In genomic region chr17:24885356-24886133, GRCm38 (mm10) we compare ENCODE assay signal across 8 mouse cellular contexts. TPM values are rescaled to one million over a fixed set of nuclear protein-coding genes. Genes with fewer than 3 reads are reported as not detected.
DNase-seq lines count a peak whose midpoint lies in the region; ATAC-seq and TF ChIP-seq lines count a peak whose summit lies in the region.

No protein-coding gene starts in this region.

- no peak for DNase-seq in layer of hippocampus, adult 2 months (ENCODE audit: low spot score in 2 of 2)
- DNase-seq in layer of hippocampus, postnatal 25 days (ENCODE audit: extremely low spot score in 1 of 2, low spot score in 1 of 2): no peak
- no peak for DNase-seq in intestine, embryonic 14.5 days (ENCODE audit: low spot score)
- no peak for DNase-seq in urinary bladder, postnatal 4 days (ENCODE audit: low spot score in 2 of 2)
- DNase-seq in thymus, adult 18-20 months: no peak
- DNase-seq in layer of hippocampus, postnatal 36 days: no peak

- H3K27ac ChIP-seq in layer of hippocampus, adult 2 months: peak overlapping the region; percentile 39; the same call in 1 of the 2 replicates
- no peak overlapping the region for H3K27ac ChIP-seq in embryonic facial prominence, embryonic 13.5 days
- H3K27ac ChIP-seq in intestine, embryonic 14.5 days (ENCODE audit: low read depth): no peak overlapping the region
- H3K27ac ChIP-seq in neural tube, embryonic 12.5 days: no peak overlapping the region

- H3K36me3 ChIP-seq in embryonic facial prominence, embryonic 13.5 days: peaks cover 48% of the 10 kb centered on the region
- peaks cover 39% of the 10 kb centered on the region for H3K36me3 ChIP-seq in intestine, embryonic 14.5 days (ENCODE audit: control insufficient read depth, insufficient read depth, low read length)
- peaks cover 34% of the 10 kb centered on the region for H3K36me3 ChIP-seq in neural tube, embryonic 12.5 days

- peak overlapping the region; percentile 97 for H3K4me2 ChIP-seq in embryonic facial prominence, embryonic 13.5 days
- H3K4me2 ChIP-seq in intestine, embryonic 14.5 days (ENCODE audit: low read length): peak overlapping the region; percentile 91
- peak overlapping the region; percentile 91 for H3K4me2 ChIP-seq in neural tube, embryonic 12.5 days (replicated peaks)

- peak overlapping the region; percentile 80 for H3K9ac ChIP-seq in embryonic facial prominence, embryonic 13.5 days
- peak overlapping the region; percentile 71 for H3K9ac ChIP-seq in intestine, embryonic 14.5 days (ENCODE audit: low read length)
- H3K9ac ChIP-seq in neural tube, embryonic 12.5 days: peak overlapping the region; percentile 51

- WGBS in embryonic facial prominence, embryonic 13.5 days: 23% methylated on average over 22 of the region's 22 CpGs
- WGBS in intestine, embryonic 14.5 days: 25% methylated on average over 22 of the region's 22 CpGs
- 28% methylated on average over 22 of the region's 22 CpGs for WGBS in neural tube, embryonic 12.5 days

- H3K4me3 ChIP-seq in layer of hippocampus, adult 2 months: peak overlapping the region; percentile 94
- H3K4me3 ChIP-seq in embryonic facial prominence, embryonic 13.5 days: peak overlapping the region; percentile 82
- peak overlapping the region; percentile 92 for H3K4me3 ChIP-seq in intestine, embryonic 14.5 days (ENCODE audit: low read depth, low read length)
- H3K4me3 ChIP-seq in neural tube, embryonic 12.5 days: peak overlapping the region; percentile 62

- H3K9me3 ChIP-seq in embryonic facial prominence, embryonic 13.5 days: no peaks in the 10 kb centered on the region
- no peaks in the 10 kb centered on the region for H3K9me3 ChIP-seq in intestine, embryonic 14.5 days (ENCODE audit: control insufficient read depth, low read length)
- no peaks in the 10 kb centered on the region for H3K9me3 ChIP-seq in neural tube, embryonic 12.5 days

- peaks cover 23% of the 10 kb centered on the region for H3K4me1 ChIP-seq in embryonic facial prominence, embryonic 13.5 days
- peaks cover 16% of the 10 kb centered on the region for H3K4me1 ChIP-seq in intestine, embryonic 14.5 days (replicated peaks; ENCODE audit: control insufficient read depth, insufficient read depth, low read length)
- peaks cover 22% of the 10 kb centered on the region for H3K4me1 ChIP-seq in neural tube, embryonic 12.5 days

- TF ChIP-seq CTCF in layer of hippocampus, adult 2 months (conservative IDR thresholded peaks at IDR 0.05): no peak

- no peak for ATAC-seq in embryonic facial prominence, embryonic 13.5 days (ENCODE audit: insufficient number of reproducible peaks, insufficient read depth, low FRiP score, low TSS enrichment, low read depth)
- no peak for ATAC-seq in intestine, embryonic 14.5 days (replicated peaks; ENCODE audit: low FRiP score, low TSS enrichment, low read depth)
- no peak for ATAC-seq in neural tube, embryonic 12.5 days (ENCODE audit: low FRiP score, low read depth)

- H3K27me3 ChIP-seq in embryonic facial prominence, embryonic 13.5 days: no peaks in the 10 kb centered on the region
- H3K27me3 ChIP-seq in intestine, embryonic 14.5 days (replicated peaks; ENCODE audit: control insufficient read depth, insufficient read depth, low read length): no peaks in the 10 kb centered on the region
- H3K27me3 ChIP-seq in neural tube, embryonic 12.5 days (replicated peaks): no peaks in the 10 kb centered on the region

RNA-seq across cellular contexts. Expression of gene Nubp2, which starts 0.6 kb away (rescaled TPM):
- 10 to 100 TPM; 34.3 to 35.8 TPM for total RNA-seq in layer of hippocampus, adult 2 months (2021)
- 10 to 100 TPM; 33.5 to 38.1 TPM for total RNA-seq in layer of hippocampus, postnatal 25 days (2021)
- polyA plus RNA-seq in embryonic facial prominence, embryonic 13.5 days (2015; fragmentation: Nextera tagmentation; extraction: Ambion mirVana): 46.3 and 51.5 TPM in 2 replicates
- 58.8 and 61.9 TPM in 2 replicates for polyA plus RNA-seq in intestine, embryonic 14.5 days (2014; fragmentation: Nextera tagmentation; extraction: Ambion mirVana)
- 75.4 and 75.9 TPM in 2 replicates for polyA plus RNA-seq in neural tube, embryonic 12.5 days (2016; fragmentation: Nextera tagmentation; extraction: Ambion mirVana)
- total RNA-seq in layer of hippocampus, postnatal 36 days (2021): 10 to 100 TPM; 33.2 to 37.1 TPM

RNA-seq across cellular contexts. Expression of gene Spsb3, which starts 0.9 kb away (rescaled TPM):
- 10 to 100 TPM; 43.6 to 45.0 TPM for total RNA-seq in layer of hippocampus, adult 2 months (2021)
- total RNA-seq in layer of hippocampus, postnatal 25 days (2021): 10 to 100 TPM; 41.5 to 48.9 TPM
- 39.3 and 43.2 TPM in 2 replicates for polyA plus RNA-seq in embryonic facial prominence, embryonic 13.5 days (2015; fragmentation: Nextera tagmentation; extraction: Ambion mirVana)
- polyA plus RNA-seq in intestine, embryonic 14.5 days (2014; fragmentation: Nextera tagmentation; extraction: Ambion mirVana): 36.3 and 37.0 TPM in 2 replicates
- polyA plus RNA-seq in neural tube, embryonic 12.5 days (2016; fragmentation: Nextera tagmentation; extraction: Ambion mirVana): 53.1 and 57.7 TPM in 2 replicates
- 10 to 100 TPM; 39.2 to 42.8 TPM for total RNA-seq in layer of hippocampus, postnatal 36 days (2021)

RNA-seq across cellular contexts. Expression of gene Eme2, which starts 9.3 kb away (rescaled TPM):
- total RNA-seq in layer of hippocampus, adult 2 months (2021): 10 to 100 TPM; 66.9 to 72.7 TPM
- 10 to 100 TPM; 54.0 to 69.1 TPM for total RNA-seq in layer of hippocampus, postnatal 25 days (2021)
- 31.9 and 34.4 TPM in 2 replicates for polyA plus RNA-seq in embryonic facial prominence, embryonic 13.5 days (2015; fragmentation: Nextera tagmentation; extraction: Ambion mirVana)
- polyA plus RNA-seq in intestine, embryonic 14.5 days (2014; fragmentation: Nextera tagmentation; extraction: Ambion mirVana): 21.6 and 24.1 TPM in 2 replicates
- polyA plus RNA-seq in neural tube, embryonic 12.5 days (2016; fragmentation: Nextera tagmentation; extraction: Ambion mirVana): 41.6 and 44.5 TPM in 2 replicates
- total RNA-seq in layer of hippocampus, postnatal 36 days (2021): 10 to 100 TPM; 57.5 to 70.4 TPM

RNA-seq across cellular contexts. Expression of gene Mrps34, which starts 9.4 kb away (rescaled TPM):
- 10 to 100 TPM; 80.4 to 85.1 TPM for total RNA-seq in layer of hippocampus, adult 2 months (2021)
- total RNA-seq in layer of hippocampus, postnatal 25 days (2021): 10 to 100 TPM; 74.3 to 78.9 TPM
- 86.1 and 93.0 TPM in 2 replicates for polyA plus RNA-seq in embryonic facial prominence, embryonic 13.5 days (2015; fragmentation: Nextera tagmentation; extraction: Ambion mirVana)
- polyA plus RNA-seq in intestine, embryonic 14.5 days (2014; fragmentation: Nextera tagmentation; extraction: Ambion mirVana): 100 and 110 TPM in 2 replicates
- 89.9 and 98.4 TPM in 2 replicates for polyA plus RNA-seq in neural tube, embryonic 12.5 days (2016; fragmentation: Nextera tagmentation; extraction: Ambion mirVana)
- total RNA-seq in layer of hippocampus, postnatal 36 days (2021): 10 to 100 TPM; 75.3 to 75.9 TPM

RNA-seq across cellular contexts. Expression of gene Nme3, which starts 10.8 kb away (rescaled TPM):
- total RNA-seq in layer of hippocampus, adult 2 months (2021): 10 to 100 TPM; 60.1 to 63.7 TPM
- 10 to 100 TPM; 54.8 to 61.5 TPM for total RNA-seq in layer of hippocampus, postnatal 25 days (2021)
- polyA plus RNA-seq in embryonic facial prominence, embryonic 13.5 days (2015; fragmentation: Nextera tagmentation; extraction: Ambion mirVana): 48.9 and 58.2 TPM in 2 replicates
- 86.4 and 90.7 TPM in 2 replicates for polyA plus RNA-seq in intestine, embryonic 14.5 days (2014; fragmentation: Nextera tagmentation; extraction: Ambion mirVana)
- 49.7 and 55.1 TPM in 2 replicates for polyA plus RNA-seq in neural tube, embryonic 12.5 days (2016; fragmentation: Nextera tagmentation; extraction: Ambion mirVana)
- 10 to 100 TPM; 60.0 to 67.5 TPM for total RNA-seq in layer of hippocampus, postnatal 36 days (2021)
